Mouse (Mus musculus): ENCODE data around the gene Xpo1.
"Not testable (repeated sequence)": the region's sequence is repeated elsewhere in the genome, so short reads cannot be mapped to it uniquely, and the experiment has no call there.

Xpo1 gene

DNA sequence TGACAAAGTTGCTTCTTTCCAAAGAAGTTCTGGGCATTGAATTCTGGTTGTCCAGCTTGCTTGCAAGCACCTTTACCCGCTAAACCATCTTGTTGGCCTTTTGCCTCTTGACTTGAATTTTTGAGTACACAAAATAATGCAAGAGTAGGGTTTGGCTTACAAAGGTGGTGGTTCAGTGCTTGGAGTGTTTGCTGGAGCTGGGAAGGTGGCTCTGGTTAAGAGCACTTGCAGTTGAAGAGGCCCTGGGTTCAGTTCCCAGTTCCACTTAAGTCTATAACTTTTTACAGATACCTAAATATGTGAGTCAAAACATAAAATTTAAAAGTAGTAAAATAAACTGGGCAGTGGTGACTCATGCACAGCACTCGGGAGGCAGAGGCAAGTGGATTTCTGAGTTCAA, 42.5 kb downstream of the Xpo1 start:
- no peak for DNase-seq (ENCODE audit: low read depth, low spot score)

DNA sequence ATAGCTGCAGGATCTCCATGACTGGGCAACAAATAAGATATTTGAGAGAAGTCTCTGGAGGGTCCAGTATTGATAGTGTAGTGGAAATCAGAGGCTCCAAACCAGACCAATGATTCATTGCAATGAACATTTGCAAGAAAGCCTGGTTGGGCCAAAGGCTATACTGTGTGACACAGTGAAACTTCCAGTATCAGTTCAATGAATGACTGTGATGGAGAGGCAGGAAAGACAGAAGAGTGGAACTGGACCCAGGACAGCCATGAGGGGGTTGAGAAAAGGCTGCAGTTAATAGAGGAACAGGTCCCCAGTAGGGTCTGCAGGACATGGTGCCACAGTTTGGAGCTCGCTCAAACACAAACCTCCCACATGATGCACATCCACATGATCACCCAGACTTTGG, 44.1 kb downstream of the Xpo1 start:
- no peak for DNase-seq (ENCODE audit: low read depth, low spot score)

DNA sequence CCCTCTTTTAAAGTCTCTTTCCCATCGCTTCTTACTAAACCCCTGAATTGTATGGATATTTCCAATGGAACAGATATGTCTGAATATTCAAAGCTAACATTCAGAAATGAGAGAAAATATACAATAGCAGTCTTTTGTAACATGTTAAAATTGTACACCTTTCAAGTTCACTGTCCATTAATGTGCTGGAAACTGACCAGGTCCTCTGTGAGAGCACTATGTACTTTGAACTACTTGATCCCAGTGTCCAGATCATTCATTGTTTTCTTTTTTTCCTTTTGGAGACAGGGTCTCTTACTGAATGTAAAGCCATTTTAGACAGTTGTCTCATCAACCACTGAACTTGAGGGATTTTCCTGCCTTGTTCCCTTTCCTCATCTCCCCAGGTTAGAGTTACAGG, 47.3 kb downstream of the Xpo1 start:
- no peak for DNase-seq (ENCODE audit: low read depth, low spot score)

DNA sequence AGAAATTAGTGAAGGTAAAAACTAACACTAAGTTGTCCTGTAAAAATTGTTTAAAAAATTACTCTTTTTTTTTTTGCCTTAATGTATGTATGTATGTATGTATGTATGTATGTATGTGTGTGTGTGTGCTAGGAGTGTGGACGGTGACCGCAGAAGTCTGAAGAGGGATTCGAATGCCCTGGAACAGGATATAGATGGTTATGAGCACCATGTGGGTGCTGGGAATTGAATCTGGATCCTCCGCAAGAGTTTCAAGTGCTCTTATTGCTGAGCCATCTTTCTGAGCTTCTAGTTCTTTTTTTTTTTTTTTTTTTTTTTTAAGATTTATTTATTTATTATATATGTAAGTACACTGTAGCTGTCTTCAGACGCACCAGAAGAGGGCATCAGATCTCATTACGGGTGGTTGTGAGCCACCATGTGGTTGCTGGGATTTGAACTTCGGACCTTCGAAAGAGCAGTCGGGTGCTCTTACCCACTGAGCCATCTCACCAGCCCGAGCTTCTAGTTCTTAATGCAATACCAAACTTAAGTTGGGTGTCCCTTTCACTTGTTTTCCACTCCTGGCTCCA, 49.3 kb downstream of the Xpo1 start:
- DNase-seq (ENCODE audit: low read depth, low spot score) = not testable (repeated sequence)

DNA sequence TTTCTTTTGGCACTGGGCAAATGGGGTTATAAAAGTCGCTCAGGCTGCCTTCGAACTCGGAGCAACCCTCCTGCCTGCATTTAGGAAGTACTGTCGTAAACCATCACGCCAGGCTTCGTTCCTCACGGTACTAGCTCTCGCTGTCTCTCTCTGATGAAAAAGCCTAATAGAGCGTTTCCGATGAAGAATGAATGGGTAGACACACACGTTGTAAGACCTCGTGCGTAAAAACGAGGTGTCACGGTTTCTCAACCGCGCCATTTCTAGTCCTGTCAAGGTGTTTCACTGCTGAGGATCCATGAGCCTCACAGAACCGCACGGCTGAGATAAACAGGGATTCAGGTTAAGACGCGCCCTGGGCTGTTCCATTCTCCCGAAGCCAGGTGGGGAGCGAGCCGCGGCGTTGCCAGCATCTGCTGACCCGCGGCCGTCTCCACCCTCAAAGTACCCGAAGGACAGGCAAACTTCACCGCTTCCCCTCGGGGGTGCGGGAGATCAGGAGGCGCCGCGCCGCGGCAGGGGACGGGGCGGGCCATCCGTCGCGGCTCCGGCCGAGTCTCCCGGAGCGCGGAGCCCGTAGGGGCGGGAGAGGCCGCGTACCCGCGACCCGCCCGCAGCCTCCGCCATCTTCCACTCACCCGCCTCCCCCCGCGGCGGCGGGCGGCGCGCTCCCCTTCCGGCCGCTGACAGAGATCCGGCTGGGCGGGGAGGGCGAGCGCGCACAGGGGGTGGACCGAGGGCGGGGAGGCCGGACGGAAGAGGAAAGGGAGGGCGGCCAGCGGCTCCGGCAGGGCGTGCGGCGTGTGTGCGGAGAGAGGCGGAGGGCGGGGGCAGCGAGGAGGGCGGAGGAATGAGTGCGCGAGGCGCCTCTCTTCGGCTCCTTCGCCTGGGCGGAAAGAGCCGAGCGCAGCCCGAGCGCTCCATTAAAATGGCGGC, 50.1 kb downstream of the Xpo1 start:
- DNase-seq (ENCODE audit: low read depth, low spot score) = peak; percentile 93

DNA sequence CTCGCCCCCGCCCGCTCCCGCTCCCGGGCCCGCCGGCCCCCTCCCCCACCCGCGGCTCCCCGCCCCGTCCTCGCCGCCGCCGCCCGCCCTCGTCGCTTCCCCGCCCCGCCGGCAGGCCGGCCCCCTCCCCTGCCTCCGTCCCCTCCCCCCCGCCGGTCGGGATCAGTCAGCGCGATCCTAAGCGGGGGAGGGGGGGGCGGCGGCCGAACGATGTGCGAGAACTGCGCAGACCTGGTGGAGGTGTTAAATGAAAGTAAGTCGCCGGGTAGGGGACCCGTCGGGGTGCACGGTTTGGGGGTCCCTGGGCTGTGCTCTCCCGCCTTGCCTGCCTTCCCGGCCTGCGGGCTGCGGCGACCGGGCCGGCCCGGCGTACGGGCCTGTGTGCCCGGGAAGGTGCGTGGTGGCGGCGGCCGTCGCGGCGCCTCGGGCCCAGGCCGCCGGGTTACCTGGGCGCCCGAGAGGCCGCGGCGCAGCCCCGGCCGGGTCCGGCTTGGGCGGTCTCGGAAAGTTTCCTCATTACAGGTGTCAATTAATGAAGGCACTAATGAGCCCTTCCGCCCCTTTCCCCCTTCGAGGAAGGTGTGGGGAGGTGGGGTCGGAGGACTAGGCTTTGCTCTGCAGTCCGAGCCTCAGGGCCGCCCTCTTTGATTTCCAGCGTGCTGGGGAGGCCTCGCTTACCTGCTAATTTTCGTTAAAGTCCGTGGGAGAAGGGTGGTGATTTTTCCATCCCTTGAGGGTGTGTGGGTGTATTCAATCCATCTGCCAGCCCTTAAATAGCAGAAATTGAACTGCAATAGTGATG, 51.1 kb downstream of the Xpo1 start, which contains the start of gene Usp34:
Gene Usp34 (plus strand): TSS at position 132 of the 802 bp plus-strand sequence.
- peak; percentile 60 for DNase-seq (ENCODE audit: low read depth, low spot score)

DNA sequence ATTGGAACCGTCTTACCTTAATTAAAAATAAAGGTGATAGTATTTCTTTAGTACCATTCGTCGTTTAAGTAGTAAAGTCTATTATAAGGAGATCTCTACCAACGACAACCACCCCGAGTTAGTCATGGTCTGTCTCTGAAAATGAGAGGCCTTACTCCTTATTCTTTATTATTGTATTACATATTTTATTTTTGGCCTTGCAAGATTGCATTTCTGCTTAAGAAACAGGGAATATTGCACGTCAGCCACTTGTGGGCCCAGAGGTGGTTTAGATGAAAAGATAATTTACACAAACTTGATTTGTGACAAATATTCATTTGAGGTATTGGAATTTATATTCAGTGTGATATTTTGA, 51.7 kb downstream of the Xpo1 start:
- no peak for DNase-seq (ENCODE audit: low read depth, low spot score)

DNA sequence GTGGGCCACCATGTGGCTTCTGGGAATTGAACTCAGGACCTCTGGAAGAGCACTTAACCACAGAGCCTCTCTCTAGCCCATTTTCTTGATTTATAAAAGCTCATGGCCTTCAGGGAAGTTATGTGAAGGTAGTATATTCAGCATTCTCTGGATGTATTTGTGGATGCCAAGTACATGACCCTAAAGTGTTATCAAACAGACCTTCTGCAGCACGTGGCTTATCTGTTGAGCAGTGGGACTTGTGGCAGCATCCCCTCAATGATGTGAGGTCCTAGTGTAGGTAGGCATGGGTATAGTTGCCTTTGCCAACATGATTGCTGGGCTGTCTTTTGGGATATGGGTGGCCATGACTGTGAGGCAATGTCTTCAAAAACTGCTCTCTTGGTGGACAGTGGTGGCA, 57.7 kb downstream of the Xpo1 start:
- DNase-seq (ENCODE audit: low read depth, low spot score) = no peak

GRCm38 (mm10) chr11:23329413-23329812, 73.6 kb downstream of the Xpo1 start:
- DNase-seq (ENCODE audit: low read depth, low spot score) = no peak

GRCm38 (mm10) chr11:23332136-23332535, 76.3 kb downstream of the Xpo1 start:
- no peak for DNase-seq (ENCODE audit: low read depth, low spot score)

- DNase-seq (ENCODE audit: low read depth, low spot score) = no peak
Measured at GRCm38 (mm10) chr11:23335160-23335559, 79.3 kb downstream of the Xpo1 start.
